Mouse (Mus musculus) liver, postnatal 0 days (tissue): ENCODE results near the gene Ptk6.

Experiments used
- CTCF ChIP-seq: sonication (generic); IDR thresholded peaks from 2 replicates; pipeline ENCODE4 v1.5.1; 2016; ENCODE audit warnings: antibody characterized with exemption, low read depth
- EP300 ChIP-seq: IDR thresholded peaks from 2 replicates; pipeline ENCODE4 v1.6.1; 2016; ENCODE audit warnings: antibody characterized with exemption, low read depth, mild to moderate bottlenecking

- TF ChIP-seq CTCF (no peak), EP300 (no peak)
These were observed 35.6 kb upstream of the Ptk6 start for GRCm38 (mm10) chr2:181238091-181238610.
